Mouse (Mus musculus) left cerebral cortex, postnatal 25 days (tissue): ENCODE data around the gene Unc13b. TPM values are rescaled to one million over a fixed set of nuclear protein-coding genes. Genes with fewer than 3 reads are reported as not detected.

ENCODE experiments used
- DNase-seq, 2 experiments: peaks; one replicate each; pipeline ENCODE4 v3.0.0; 2022; ENCODE audit warnings: low spot score in 2 of 2, mixed read lengths in 1 of 2
- intact Hi-C: fragments of 180-260 bp; cut with DNase I; formaldehyde crosslinking; loops from one replicate; pipeline ENCODE4 v1.15.1; 2025
- total RNA-seq, 2 experiments: library from RNA; stranded (reverse); gene quantifications; 2 replicates each; pipeline ENCODE4 v1.2.3; 2021

The Unc13b gene
- total RNA-seq, 2 experiments from 2014 or later: 56.7 to 60.5 TPM

- intact Hi-C loops: loop anchor here (10.0 kb wide), 1 partner anchor 529 kb away; the partner anchor contains the start of genes Creb3 and Tln1
- DNase-seq: no peak
Measured at GRCm38 (mm10) chr4:43035851-43036250, 22.9 kb upstream of the Unc13b start.

DNA sequence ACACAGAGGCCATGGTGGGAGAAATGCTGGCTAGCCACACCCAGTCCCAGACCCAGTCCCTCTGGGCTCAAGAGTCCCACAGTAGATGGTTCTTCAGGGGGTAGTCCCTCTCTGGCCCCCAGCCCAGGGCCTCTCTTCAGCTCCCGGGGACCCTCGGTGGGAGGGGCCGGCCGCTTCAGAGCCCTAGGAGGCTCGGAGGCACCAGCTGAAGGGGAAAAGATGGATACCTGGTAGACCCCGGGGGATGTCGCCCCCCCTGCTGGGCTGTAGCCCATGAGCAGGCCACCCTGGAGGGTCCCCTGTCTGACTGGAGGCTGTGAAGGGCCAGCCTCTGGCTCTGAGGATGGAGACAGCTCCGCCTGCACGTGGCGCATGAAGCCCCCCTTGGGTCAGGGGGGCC lies 22.4 kb upstream of the Unc13b start:
- intact Hi-C loops: loop anchor here (10.0 kb wide), 1 partner anchor 528 kb away; the partner anchor contains the start of genes Creb3 and Tln1
- DNase-seq: no peak

GRCm38 (mm10) chr4:43037860-43038566 lies 20.7 kb upstream of the Unc13b start:
- intact Hi-C loops: loop anchor here (10.0 kb wide), 1 partner anchor 527 kb away; the partner anchor contains the start of genes Creb3 and Tln1
- no peak for DNase-seq

GRCm38 (mm10) chr4:43038567-43039495 lies 19.9 kb upstream of the Unc13b start:
- DNase-seq: peak in 1 of 2 experiments; percentile 71
- intact Hi-C loops: loop anchor here (10.0 kb wide), 1 partner anchor 526 kb away; the partner anchor contains the start of genes Creb3 and Tln1

DNA sequence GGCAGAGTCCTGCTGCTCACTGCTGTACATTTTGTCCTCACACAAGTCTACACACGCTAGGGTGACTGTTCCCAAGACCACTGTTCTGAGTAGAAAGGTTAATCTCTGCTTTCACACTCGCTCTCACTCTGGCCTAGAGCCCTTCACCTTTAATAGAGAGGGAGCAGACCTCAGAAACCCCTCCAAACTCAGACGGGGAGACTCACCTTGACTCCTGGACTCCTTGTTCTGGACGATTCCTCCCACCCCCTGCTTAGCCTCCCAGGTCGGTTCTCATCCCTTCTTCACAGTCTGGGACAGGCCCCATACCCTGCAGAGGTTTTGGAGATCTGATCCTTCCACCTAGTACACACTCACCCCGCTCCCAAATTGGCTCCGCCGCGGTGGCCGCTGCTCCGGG lies 19.1 kb upstream of the Unc13b start:
- intact Hi-C loops: loop anchor here (10.0 kb wide), 1 partner anchor 525 kb away; the partner anchor contains the start of genes Creb3 and Tln1
- no peak for DNase-seq

GRCm38 (mm10) chr4:43040114-43040572 lies 18.6 kb upstream of the Unc13b start:
- DNase-seq: peak; percentile 92 to 98
- intact Hi-C loops: no loop called here

DNA sequence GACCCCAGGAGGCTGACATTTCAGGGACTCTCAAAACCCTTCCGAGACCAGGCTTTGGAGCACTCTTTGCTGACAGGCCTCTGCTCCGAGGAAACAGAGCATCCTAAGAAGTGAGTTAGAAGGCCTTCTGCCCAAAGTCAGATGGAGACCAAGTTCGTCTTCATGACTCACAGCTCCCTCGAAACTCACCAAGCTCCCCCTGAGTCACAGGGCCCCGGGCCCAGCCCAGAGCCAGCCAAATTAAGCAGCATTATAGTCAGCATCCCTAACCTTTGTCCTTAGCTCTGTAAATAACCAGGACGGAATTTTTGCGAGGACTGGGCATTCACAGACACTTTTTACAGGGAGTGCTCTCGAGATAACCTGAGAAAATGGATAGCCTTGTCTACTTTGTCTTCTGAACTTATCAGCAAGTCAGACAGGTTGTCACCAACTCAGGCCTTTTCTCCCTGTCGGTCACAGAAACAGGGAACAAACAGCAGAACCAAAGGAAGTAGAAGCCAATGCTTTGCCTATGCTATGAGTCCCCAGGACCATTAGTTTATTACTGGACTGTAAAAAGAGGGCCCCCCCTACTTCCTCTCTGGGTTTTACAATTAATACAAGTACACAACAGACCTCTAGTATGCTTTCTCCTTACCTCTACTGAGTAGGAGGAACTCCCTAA lies 17.7 kb upstream of the Unc13b start:
- intact Hi-C loops: no loop called here
- DNase-seq: no peak

GRCm38 (mm10) chr4:43043644-43044357 lies 15.0 kb upstream of the Unc13b start:
- intact Hi-C loops: no loop called here

GRCm38 (mm10) chr4:43044673-43045072 lies 14.1 kb upstream of the Unc13b start:
- intact Hi-C loops: loop anchor here (5.0 kb wide), 3 partner anchors 73 to 378 kb away; no protein-coding TSS in a partner anchor
- no peak for DNase-seq

More at GRCm38 (mm10) chr4:43043644-43044357, 15.0 kb upstream of the Unc13b start:
- DNase-seq: peak in 1 of 2 experiments; percentile 69

DNA sequence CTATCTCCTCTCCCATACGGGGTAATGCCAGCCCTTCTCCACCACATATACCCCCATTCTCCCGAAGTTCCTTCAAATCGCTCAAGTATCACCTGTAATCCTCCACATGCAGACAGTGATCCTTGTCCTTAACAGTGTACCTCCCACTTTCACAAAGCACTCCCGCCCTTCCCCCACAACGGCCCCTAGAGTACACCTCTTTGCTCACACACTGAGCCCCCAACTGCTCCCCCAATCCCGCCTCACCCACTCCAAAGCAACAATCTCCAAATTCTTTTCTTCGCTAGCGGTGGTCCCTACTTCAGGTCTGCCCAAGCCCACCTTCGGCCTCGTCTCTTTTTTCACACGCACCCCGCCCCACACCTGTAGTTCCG lies 13.5 kb upstream of the Unc13b start:
- DNase-seq: no peak
- intact Hi-C loops: loop anchor here (5.0 kb wide), 3 partner anchors 72 to 377 kb away; no protein-coding TSS in a partner anchor

DNA sequence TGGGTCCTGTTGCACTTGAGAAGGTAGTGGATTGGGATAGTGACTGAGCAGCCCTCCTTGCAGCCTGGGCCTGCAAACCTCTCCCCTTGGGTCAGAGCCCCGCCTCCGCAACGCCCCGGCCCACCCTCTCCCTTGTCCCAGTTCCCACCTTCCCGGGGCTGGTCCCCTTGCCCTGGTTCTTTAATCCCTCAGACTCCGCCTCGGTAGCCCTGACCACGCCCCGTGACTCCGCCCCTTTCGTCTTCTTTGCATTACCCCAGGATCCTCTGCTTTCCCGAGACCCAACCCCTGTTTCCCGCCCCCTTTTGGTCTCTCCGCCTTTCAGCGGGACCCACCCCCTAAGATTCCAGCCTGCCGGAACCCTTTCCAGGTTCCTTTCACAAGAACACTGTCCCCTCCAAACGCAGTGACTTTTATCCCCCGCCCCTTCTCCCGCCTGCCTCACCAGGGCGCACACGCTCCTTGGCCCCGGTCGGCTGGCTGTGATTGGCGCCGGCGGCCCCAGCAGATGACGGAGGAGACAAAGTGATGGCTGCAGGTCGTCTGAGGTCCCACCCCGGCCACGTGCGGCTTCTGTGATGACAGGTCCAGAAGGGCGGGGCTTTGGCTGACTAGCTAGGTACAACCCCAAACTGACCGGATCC lies 13.0 kb upstream of the Unc13b start, which contains the start of gene Fam214b:
Gene Fam214b (minus strand): TSS at position 562 of the 644 bp plus-strand sequence.
- peak; percentile 87 to 96 for DNase-seq
- intact Hi-C loops: loop anchor here (5.0 kb wide), 3 partner anchors 72 to 377 kb away; no protein-coding TSS in a partner anchor

DNA sequence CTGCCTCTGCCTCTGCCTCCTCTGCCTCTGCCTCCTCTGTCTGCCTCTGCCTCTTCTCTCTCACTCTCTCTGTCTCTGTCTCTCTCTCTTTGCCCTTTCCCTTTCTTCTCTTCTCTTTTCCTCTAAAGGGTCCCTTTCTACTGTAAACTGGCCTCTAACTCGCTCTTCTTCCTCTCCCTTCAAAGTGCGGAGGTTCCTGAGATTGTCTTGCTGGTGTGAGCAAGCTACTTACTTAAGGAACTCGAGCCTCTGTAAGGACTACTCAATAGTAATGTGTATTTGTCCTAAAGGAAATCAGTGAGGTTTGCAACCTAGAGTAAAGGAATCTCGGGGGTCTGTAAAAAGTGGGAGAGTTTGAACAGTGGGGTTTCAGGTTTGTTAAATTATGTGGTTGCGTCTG lies 12.1 kb upstream of the Unc13b start:
- DNase-seq: no peak
- intact Hi-C loops: loop anchor here (5.0 kb wide), 3 partner anchors 71 to 376 kb away; no protein-coding TSS in a partner anchor

DNA sequence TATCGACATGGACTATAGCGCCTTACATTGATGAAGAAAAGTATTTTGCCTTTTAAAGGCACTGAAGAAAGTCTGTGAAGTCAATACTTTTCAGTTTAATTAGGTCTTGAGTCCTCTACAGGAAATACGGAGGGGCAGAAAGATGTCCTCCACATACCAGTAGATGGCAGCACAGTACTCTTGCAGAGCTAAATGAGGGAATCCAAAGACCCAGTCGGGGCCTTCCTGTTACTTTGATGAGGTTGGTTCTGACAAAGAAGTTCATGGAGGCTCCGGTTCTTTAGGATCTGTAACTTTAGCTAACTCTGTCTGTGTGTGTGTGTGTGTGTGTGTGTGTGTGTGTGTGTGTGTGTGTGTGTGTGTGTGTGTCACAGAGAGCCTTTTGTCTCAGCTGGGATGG lies 11.5 kb upstream of the Unc13b start:
- intact Hi-C loops: loop anchor here (5.0 kb wide), 3 partner anchors 70 to 375 kb away; no protein-coding TSS in a partner anchor
- DNase-seq: peak; percentile 78 to 91

GRCm38 (mm10) chr4:43052627-43053026 lies 6.1 kb upstream of the Unc13b start:
- DNase-seq: peak in 1 of 2 experiments; percentile 60
- intact Hi-C loops: no loop called here

DNA sequence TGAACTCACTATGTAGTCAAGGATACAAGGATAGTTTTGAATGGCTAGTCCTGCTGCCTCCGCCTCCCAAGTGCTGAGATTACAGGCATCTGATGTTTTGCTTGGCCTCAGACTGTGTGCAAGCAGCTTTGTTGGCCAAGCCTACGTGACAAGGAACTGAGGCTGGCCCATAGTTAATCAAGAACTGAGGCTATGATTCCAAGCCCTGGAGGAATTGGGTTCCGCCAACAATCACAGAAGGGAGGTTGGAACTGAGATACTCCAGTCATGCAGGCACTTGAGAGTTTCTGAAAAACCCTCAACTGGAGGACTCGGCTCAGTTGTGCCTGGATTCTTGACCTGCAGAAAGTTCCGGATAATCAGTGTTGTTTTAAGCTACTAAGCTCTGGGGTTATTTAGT lies 1.1 kb upstream of the Unc13b start:
- DNase-seq: no peak
- intact Hi-C loops: loop anchor here (5.0 kb wide), 1 partner anchor 190 kb away; no protein-coding TSS in a partner anchor

- no peak for DNase-seq
Measured at GRCm38 (mm10) chr4:43058392-43058752, 381 bp upstream of the Unc13b start.

DNA sequence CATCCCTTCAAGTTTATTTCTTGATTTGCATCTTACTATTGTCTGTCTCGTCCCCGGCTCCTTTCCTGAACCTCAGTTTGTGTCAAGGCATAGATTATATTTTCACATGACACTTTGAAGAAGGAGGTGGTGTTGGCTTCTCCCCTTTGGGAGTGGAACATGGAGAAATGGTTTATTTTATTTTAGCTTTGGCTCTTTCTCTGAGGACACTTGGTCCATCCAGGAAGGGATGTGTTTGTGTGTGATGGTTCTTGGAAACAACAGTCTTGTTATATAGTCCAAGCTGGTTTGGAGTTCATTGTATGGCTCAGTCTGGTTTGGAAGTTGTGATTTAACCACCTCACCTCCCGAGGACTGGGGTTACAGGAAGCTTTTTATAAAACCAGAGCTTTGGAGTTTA lies 944 bp downstream of the Unc13b start:
- intact Hi-C loops: loop anchor here (5.0 kb wide), 1 partner anchor 188 kb away; no protein-coding TSS in a partner anchor
- DNase-seq: no peak

More at GRCm38 (mm10) chr4:43058392-43058752, 381 bp upstream of the Unc13b start:
- intact Hi-C loops: loop anchor here (5.0 kb wide), 1 partner anchor 189 kb away; no protein-coding TSS in a partner anchor

DNA sequence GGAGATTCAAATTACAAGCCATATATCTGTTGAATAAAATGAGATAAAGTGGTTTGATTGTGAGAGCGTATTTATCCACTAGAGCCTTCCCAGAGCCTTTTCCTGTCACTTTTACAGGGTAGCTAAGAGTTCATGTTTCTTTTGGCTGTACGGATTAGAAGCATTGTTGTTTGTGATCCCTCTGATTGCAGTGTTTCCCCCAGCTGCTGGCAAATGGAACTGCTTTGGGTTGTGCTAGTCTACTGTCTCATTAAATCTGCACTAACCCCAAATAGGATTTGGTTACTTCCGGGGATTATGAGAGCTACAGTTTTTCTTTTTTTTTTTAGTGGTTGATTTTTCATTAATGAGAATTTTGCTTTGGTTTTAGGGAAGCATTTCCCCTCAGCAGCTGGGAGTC lies 1.5 kb downstream of the Unc13b start:
- intact Hi-C loops: no loop called here
- no peak for DNase-seq
